ENCODE assay signal across 17 mouse cellular contexts in genomic region chr3:35721818-35722446, GRCm38 (mm10). TPM values are rescaled to one million over a fixed set of nuclear protein-coding genes. Genes with fewer than 3 reads are reported as not detected.
DNase-seq lines count a peak whose midpoint lies in the region; ATAC-seq and TF ChIP-seq lines count a peak whose summit lies in the region.
"Had no signal": no experiment of that assay in that cellular context is flagged by ENCODE, and none has a peak within 500 bp of the region (broad histone marks: within the 10 kb centered on the region; RNA-seq: fewer than 3 reads in every experiment).

No protein-coding gene starts in this region.

- in situ Hi-C loops in CH12.LX (cut with MboI; ENCODE audit: low pct_ligation_motif_present, low pct_unique_long_range_greater_than_20kb, low sequenced_read_pairs) = no loop called here

- no peak overlapping the region for H3K27ac ChIP-seq in CH12.LX (ENCODE audit: insufficient read depth, low read depth)
- peak overlapping the region; percentile 62; the same call in 1 of the 2 replicates for H3K27ac ChIP-seq in stomach, embryonic 14.5 days (ENCODE audit: low read length)
- H3K27ac ChIP-seq in kidney, adult 2 months (ENCODE audit: insufficient read depth, low read depth, low read length) = no peak overlapping the region
- H3K27ac ChIP-seq in hindbrain, postnatal 0 days = no peak overlapping the region
- H3K27ac ChIP-seq in kidney, embryonic 16.5 days (ENCODE audit: low read length) = no peak overlapping the region
- H3K27ac ChIP-seq: forebrain, embryonic 10.5 days; heart, embryonic 15.5 days; hindbrain, embryonic 14.5 days; left cerebral cortex, adult 2 months; liver, embryonic 14.5 days; midbrain, embryonic 10.5 days had no signal

- no peaks in the 10 kb centered on the region for H3K27me3 ChIP-seq in CH12.LX (replicated peaks)
- H3K27me3 ChIP-seq in stomach, embryonic 14.5 days (ENCODE audit: control insufficient read depth, insufficient read depth, low read length) = no peaks in the 10 kb centered on the region
- H3K27me3 ChIP-seq in kidney, adult 2 months (replicated peaks; ENCODE audit: control insufficient read depth, insufficient read depth, low read length) = no peaks in the 10 kb centered on the region
- no peaks in the 10 kb centered on the region for H3K27me3 ChIP-seq in hindbrain, postnatal 0 days (ENCODE audit: insufficient read depth, low read length)
- H3K27me3 ChIP-seq in kidney, embryonic 16.5 days (ENCODE audit: insufficient read depth, low read length) = no peaks in the 10 kb centered on the region
- H3K27me3 ChIP-seq: heart, embryonic 15.5 days had no signal

- no peak for TF ChIP-seq CTCF in CH12.LX (conservative IDR thresholded peaks at IDR 0.05 in 1 of 2, IDR thresholded peaks at IDR 0.05 in 1 of 2; ENCODE audit: low read depth in 2 of 2, low read length in 2 of 2)
- TF ChIP-seq CTCF in kidney, adult 2 months (conservative IDR thresholded peaks at IDR 0.05; ENCODE audit: insufficient read depth, insufficient read length, low read depth, low read length) = no peak
- no peak for TF ChIP-seq CTCF in hindbrain, postnatal 0 days (IDR thresholded peaks at IDR 0.05; ENCODE audit: low read depth)

- WGBS in stomach, embryonic 14.5 days = 55% methylated on average over 4 of the region's 4 CpGs
- 72% methylated on average over 4 of the region's 4 CpGs for WGBS in kidney, adult 2 months
- 87% methylated on average over 4 of the region's 4 CpGs for WGBS in hindbrain, postnatal 0 days
- WGBS in kidney, embryonic 16.5 days = 65% methylated on average over 4 of the region's 4 CpGs

- H3K4me1 ChIP-seq in CH12.LX (ENCODE audit: control insufficient read depth in 1 of 2, insufficient read depth in 2 of 2) = peaks cover 2 to 12% of the 10 kb centered on the region in 2 experiments; a peak in 3 of 4 replicates
- no peaks in the 10 kb centered on the region for H3K4me1 ChIP-seq in stomach, embryonic 14.5 days (ENCODE audit: control insufficient read depth, insufficient read depth, low read length)
- no peaks in the 10 kb centered on the region for H3K4me1 ChIP-seq in kidney, adult 2 months (ENCODE audit: control insufficient read depth, insufficient read depth, low read length)
- H3K4me1 ChIP-seq in hindbrain, postnatal 0 days (ENCODE audit: insufficient read depth, low read length) = no peaks in the 10 kb centered on the region
- no peaks in the 10 kb centered on the region for H3K4me1 ChIP-seq in kidney, embryonic 16.5 days (ENCODE audit: insufficient read depth, low read length)
- H3K4me1 ChIP-seq: heart, embryonic 15.5 days; midbrain, embryonic 10.5 days had no signal

- no peak; the same call in 1 of the 2 replicates for TF ChIP-seq POLR2A in CH12.LX (IDR thresholded peaks at IDR 0.05; ENCODE audit: low read depth, low read length)
- TF ChIP-seq POLR2A in kidney, adult 2 months (IDR thresholded peaks at IDR 0.05; ENCODE audit: low read depth, low read length) = no peak

- DNase-seq in 416B (ENCODE audit: low read depth) = peak; percentile 20
- no peak for DNase-seq in CH12.LX (ENCODE audit: extremely low read depth)
- DNase-seq in induced T-regulatory cell, adult 2 months (ENCODE audit: low read depth) = peak; percentile 66
- DNase-seq in kidney, adult 2 months = no peak
- DNase-seq in hindbrain, postnatal 0 days (ENCODE audit: low spot score) = no peak
- no peak for DNase-seq in kidney, adult 11 months
- DNase-seq: cerebellum, adult 11-12 months; kidney, postnatal 4 days had no signal

- no peak for ATAC-seq in stomach, embryonic 14.5 days (ENCODE audit: insufficient number of reproducible peaks, insufficient read depth, low FRiP score, low read depth)
- ATAC-seq in hindbrain, postnatal 0 days = no peak
- no peak for ATAC-seq in kidney, embryonic 16.5 days (ENCODE audit: low FRiP score, low TSS enrichment)

- H3K4me3 ChIP-seq in CH12.LX (replicated peaks in 1 of 3; ENCODE audit: low read depth in 2 of 3, low read length in 2 of 3, poor library complexity in 1 of 3) = no peak overlapping the region
- H3K4me3 ChIP-seq in stomach, embryonic 14.5 days (ENCODE audit: low read depth, low read length) = no peak overlapping the region
- no peak overlapping the region for H3K4me3 ChIP-seq in kidney, adult 2 months (ENCODE audit: insufficient read depth, low read depth, low read length)
- H3K4me3 ChIP-seq in hindbrain, postnatal 0 days (ENCODE audit: low read length) = no peak overlapping the region
- H3K4me3 ChIP-seq in kidney, embryonic 16.5 days (ENCODE audit: low read length) = no peak overlapping the region
- H3K4me3 ChIP-seq: forebrain, embryonic 10.5 days; heart, embryonic 15.5 days; left cerebral cortex, adult 2 months; midbrain, embryonic 10.5 days; myocyte had no signal

- H3K4me2 ChIP-seq in CH12.LX (ENCODE audit: insufficient read depth, low read depth, poor library complexity, severe bottlenecking) = no peak overlapping the region; the same call in 1 of the 2 replicates
- H3K4me2 ChIP-seq in stomach, embryonic 14.5 days (replicated peaks; ENCODE audit: low read depth, low read length) = no peak overlapping the region
- H3K4me2 ChIP-seq in hindbrain, postnatal 0 days (ENCODE audit: low read depth, low read length) = no peak overlapping the region
- no peak overlapping the region for H3K4me2 ChIP-seq in kidney, embryonic 16.5 days (replicated peaks; ENCODE audit: low read depth, low read length)
- H3K4me2 ChIP-seq: heart, embryonic 15.5 days; hindbrain, embryonic 14.5 days had no signal

- no peak for TF ChIP-seq RAD21 in CH12.LX (IDR thresholded peaks at IDR 0.05; ENCODE audit: low read depth, low read length)

- H3K9me3 ChIP-seq in CH12.LX (replicated peaks; ENCODE audit: low read length) = no peaks in the 10 kb centered on the region
- no peaks in the 10 kb centered on the region for H3K9me3 ChIP-seq in stomach, embryonic 14.5 days (ENCODE audit: control insufficient read depth, low read depth, low read length)
- H3K9me3 ChIP-seq in hindbrain, postnatal 0 days (ENCODE audit: low read length) = no peaks in the 10 kb centered on the region
- no peaks in the 10 kb centered on the region for H3K9me3 ChIP-seq in kidney, embryonic 16.5 days (ENCODE audit: low read length)
- H3K9me3 ChIP-seq: forebrain, embryonic 10.5 days; heart, embryonic 15.5 days; midbrain, embryonic 10.5 days had no signal

- H3K9ac ChIP-seq in CH12.LX (ENCODE audit: insufficient read depth, low read depth) = no peak overlapping the region
- no peak overlapping the region for H3K9ac ChIP-seq in stomach, embryonic 14.5 days (replicated peaks; ENCODE audit: low read depth, low read length)
- H3K9ac ChIP-seq in hindbrain, postnatal 0 days (replicated peaks; ENCODE audit: low read length) = no peak overlapping the region
- H3K9ac ChIP-seq in kidney, embryonic 16.5 days (replicated peaks; ENCODE audit: low read length) = no peak overlapping the region
- H3K9ac ChIP-seq: heart, embryonic 15.5 days; hindbrain, embryonic 14.5 days; liver, embryonic 14.5 days had no signal

- no peak for TF ChIP-seq EP300 in CH12.LX (IDR thresholded peaks at IDR 0.05; ENCODE audit: low read length)

- H3K79me2 ChIP-seq in CH12.LX (replicated peaks; ENCODE audit: control insufficient read depth, extremely low read depth, insufficient read depth, poor library complexity, severe bottlenecking) = no peaks in the 10 kb centered on the region

- no peaks in the 10 kb centered on the region for H3K36me3 ChIP-seq in CH12.LX (replicated peaks in 1 of 2; ENCODE audit: control insufficient read depth in 1 of 2, insufficient read depth in 1 of 2, low read length in 1 of 2)
- H3K36me3 ChIP-seq in stomach, embryonic 14.5 days (ENCODE audit: control insufficient read depth, insufficient read depth, low read length) = no peaks in the 10 kb centered on the region
- H3K36me3 ChIP-seq in kidney, adult 2 months (ENCODE audit: control insufficient read depth, insufficient read depth, low read length) = no peaks in the 10 kb centered on the region
- no peaks in the 10 kb centered on the region for H3K36me3 ChIP-seq in hindbrain, postnatal 0 days (ENCODE audit: insufficient read depth, low read length)
- no peaks in the 10 kb centered on the region for H3K36me3 ChIP-seq in kidney, embryonic 16.5 days (ENCODE audit: insufficient read depth, low read length)
- H3K36me3 ChIP-seq: forebrain, embryonic 10.5 days; heart, embryonic 15.5 days; midbrain, embryonic 10.5 days had no signal

- dilution Hi-C loops in CH12.LX (cut with MboI; ENCODE audit: extremely low pct_ligation_motif_present, extremely low pct_unique_long_range_greater_than_20kb, low sequenced_read_pairs) = no loop called here

TF ChIP-seq in CH12.LX, 34 proteins besides CTCF, POLR2A, EP300 and RAD21:
- TF ChIP-seq MEF2A (IDR thresholded peaks at IDR 0.05; ENCODE audit: borderline replicate concordance, low read depth, low read length) (no peak), ZMIZ1 (IDR thresholded peaks at IDR 0.05; ENCODE audit: low read depth, low read length) (peak; percentile 44; the same call in 1 of the 2 replicates)

RNA-seq across cellular contexts. Expression of gene Atp11b, which starts 32.0 kb away (rescaled TPM):
- total RNA-seq in CH12.LX (2012; rRNA removed) (19.1 and 24.5 TPM in 2 replicates), CH12.LX (2014; rRNA removed) (40.1 and 48.4 TPM in 2 replicates)
- 42.4 and 45.9 TPM in 2 replicates for polyA plus RNA-seq in CH12.LX (2012; ENCODE audit: insufficient read length, low read depth)
- 52.3 and 58.2 TPM in 2 replicates for polyA plus RNA-seq in stomach, embryonic 14.5 days (2014; fragmentation: Nextera tagmentation; extraction: Ambion mirVana)
- 19.2 and 21.9 TPM in 2 replicates for polyA plus RNA-seq in kidney, adult 2 months (2012; rRNA removed)
- 39.9 and 47.3 TPM in 2 replicates for total RNA-seq in hindbrain, postnatal 0 days (2014; rRNA removed)
- 31.6 and 37.2 TPM in 2 replicates for polyA plus RNA-seq in hindbrain, postnatal 0 days (2015; fragmentation: Nextera tagmentation; extraction: Ambion mirVana)
- polyA plus RNA-seq in kidney, embryonic 16.5 days (2015; fragmentation: Nextera tagmentation; extraction: Ambion mirVana) = 31.4 and 31.7 TPM in 2 replicates

Comparison
In these comparisons a context has a peak if more than half of its experiments do, and no peak if none do; other contexts are left out.
1. DNase-seq: peak in 416B (single experiment) and induced T-regulatory cell, adult 2 months (single experiment); none in CH12.LX (single experiment), kidney, adult 2 months (single experiment), hindbrain, postnatal 0 days (single experiment) and kidney, adult 11 months (single experiment).